Mouse (Mus musculus) cerebellum, adult 8-10 months (tissue): ENCODE data around the gene 4921504E06Rik.

ENCODE experiments used
- DNase-seq: peaks from one replicate; pipeline ENCODE4 v3.0.0; 2022

Gene 4921504E06Rik

GRCm38 (mm10) chr2:19490262-19490661 is 63.5 kb downstream of the 4921504E06Rik start:
- DNase-seq: no peak

GRCm38 (mm10) chr2:19461940-19462339 is 91.8 kb downstream of the 4921504E06Rik start:
- DNase-seq: no peak

- DNase-seq: no peak
Measured at GRCm38 (mm10) chr2:19458785-19459184, 94.9 kb downstream of the 4921504E06Rik start.

GRCm38 (mm10) chr2:19455857-19456482 is 97.7 kb downstream of the 4921504E06Rik start:
- DNase-seq: no peak

- no peak for DNase-seq
Measured at GRCm38 (mm10) chr2:19455228-19455627, 98.5 kb downstream of the 4921504E06Rik start.

- DNase-seq: no peak
Measured at GRCm38 (mm10) chr2:19452531-19453055, 101.1 kb downstream of the 4921504E06Rik start.

- no peak for DNase-seq
Measured at GRCm38 (mm10) chr2:19449308-19449707, 104.4 kb downstream of the 4921504E06Rik start.

GRCm38 (mm10) chr2:19448042-19448700 is 105.5 kb downstream of the 4921504E06Rik start:
- DNase-seq: no peak

- no peak for DNase-seq
Measured at GRCm38 (mm10) chr2:19446746-19447145, 107.0 kb downstream of the 4921504E06Rik start.

- no peak for DNase-seq
Measured at GRCm38 (mm10) chr2:19445871-19446501, 107.7 kb downstream of the 4921504E06Rik start.

- no peak for DNase-seq
Measured at GRCm38 (mm10) chr2:19444931-19445831, 108.5 kb downstream of the 4921504E06Rik start, which contains the start of gene Ptf1a. Gene Ptf1a, plus strand, starts transcription at chr2:19445663.

- no peak for DNase-seq
Measured at GRCm38 (mm10) chr2:19444346-19444745, 109.4 kb downstream of the 4921504E06Rik start.

- no peak for DNase-seq
Measured at GRCm38 (mm10) chr2:19431614-19432323, 121.9 kb downstream of the 4921504E06Rik start.

GRCm38 (mm10) chr2:19431186-19431585 is 122.5 kb downstream of the 4921504E06Rik start:
- DNase-seq: no peak

- no peak for DNase-seq
Measured at GRCm38 (mm10) chr2:19430746-19431145, 123.0 kb downstream of the 4921504E06Rik start.

- DNase-seq: no peak
Measured at GRCm38 (mm10) chr2:19429691-19430690, 123.7 kb downstream of the 4921504E06Rik start.

GRCm38 (mm10) chr2:19429031-19429430 is 124.7 kb downstream of the 4921504E06Rik start:
- no peak for DNase-seq

- no peak for DNase-seq
Measured at GRCm38 (mm10) chr2:19423086-19423485, 130.6 kb downstream of the 4921504E06Rik start.

GRCm38 (mm10) chr2:19422226-19422625 is 131.5 kb downstream of the 4921504E06Rik start:
- no peak for DNase-seq

GRCm38 (mm10) chr2:19419686-19420345 is 133.9 kb downstream of the 4921504E06Rik start:
- DNase-seq: no peak
